Mouse (Mus musculus) cerebral cortex, adult 2 months (tissue): ENCODE results near the gene Matn3.

Experiments
- WGBS: fragments of 180-500 bp; shearing (Covaris S2); methylation state at CpG from one replicate; pipeline ENCODE4 v1.1.7; 2018; 5-methylcytosine and 5-hydroxymethylcytosine counted together

The Matn3 gene

DNA sequence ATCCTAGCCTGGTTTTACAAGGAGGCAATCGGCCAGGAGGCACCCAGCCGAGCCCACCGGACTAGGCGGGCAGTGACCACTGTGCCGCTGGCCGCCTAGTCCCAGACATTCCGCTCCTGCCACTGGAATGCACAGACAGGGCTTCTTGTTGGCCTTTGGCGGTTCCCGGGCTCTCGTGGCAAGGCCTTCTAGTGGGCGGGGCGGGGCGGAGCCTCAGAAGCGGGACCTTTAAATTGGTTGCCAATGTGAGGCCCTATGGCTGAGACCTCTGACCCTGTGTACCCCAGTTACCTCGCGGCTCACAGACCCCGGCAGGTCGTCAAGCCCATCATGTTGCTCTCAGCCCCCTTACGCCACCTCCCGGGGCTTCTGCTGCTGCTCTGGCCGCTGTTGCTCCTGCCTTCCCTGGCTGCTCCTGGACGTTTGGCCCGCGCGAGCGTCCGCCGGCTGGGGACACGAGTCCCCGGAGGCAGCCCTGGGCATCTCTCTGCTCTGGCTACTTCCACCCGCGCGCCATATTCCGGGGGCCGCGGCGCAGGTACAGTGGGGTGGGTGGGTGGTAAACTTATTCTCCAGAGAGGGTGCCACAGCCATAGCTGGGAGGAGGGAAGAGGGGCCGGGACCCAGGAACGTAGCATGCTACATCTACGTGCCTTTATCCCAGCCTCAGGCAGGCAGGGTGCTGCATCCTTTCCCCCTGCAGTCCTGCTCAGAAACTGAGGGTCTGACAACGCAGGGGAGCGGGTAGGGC is at the start of gene Matn3:
Matn3 (plus strand) TSS at position 216 of the 751 bp plus-strand sequence.
- 3% methylated on average over 42 of the region's 42 CpGs for WGBS

DNA sequence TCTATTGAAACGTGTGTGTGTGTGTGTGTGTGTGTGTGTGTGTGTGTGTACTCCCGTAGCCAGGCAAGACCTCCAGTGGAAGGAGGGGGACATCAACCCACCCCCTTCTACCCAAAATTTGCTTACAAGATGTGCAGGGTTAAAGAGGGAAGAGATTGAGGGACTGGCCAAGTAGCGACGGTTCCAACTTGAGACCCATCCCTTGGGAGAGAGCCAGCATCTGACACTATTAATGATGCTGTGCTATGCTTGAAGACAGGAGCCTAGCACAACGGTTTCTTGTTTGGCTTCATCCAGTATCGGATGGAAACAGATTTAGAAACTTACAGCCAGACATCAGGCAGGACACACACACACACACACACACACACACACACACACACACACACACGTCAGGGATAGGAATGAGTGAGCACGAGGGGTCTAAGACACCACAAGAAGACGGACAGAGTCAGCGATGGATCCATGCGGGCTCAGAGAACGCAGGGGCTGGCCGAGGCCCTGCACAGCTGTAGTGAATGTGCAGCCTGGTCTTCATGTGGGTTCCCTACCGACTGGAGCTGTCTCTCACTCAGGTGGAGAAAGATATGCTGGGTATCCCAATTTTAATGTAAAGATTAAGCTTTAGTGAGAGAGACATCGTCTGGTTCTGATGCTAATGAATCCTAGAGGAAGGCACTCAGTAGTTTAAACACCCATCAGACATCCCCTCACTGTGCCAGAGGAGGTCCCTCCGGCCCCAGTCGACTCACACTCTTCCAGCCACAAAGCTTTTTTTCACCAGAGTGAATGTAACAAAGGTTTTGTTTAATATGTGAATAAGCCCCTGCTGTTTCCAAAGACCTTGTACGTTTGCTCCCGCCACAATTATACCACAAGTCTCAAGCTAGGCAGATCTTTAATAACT is 48.6 kb upstream of the Matn3 start:
- 62% methylated on average over 19 of the region's 19 CpGs for WGBS

DNA sequence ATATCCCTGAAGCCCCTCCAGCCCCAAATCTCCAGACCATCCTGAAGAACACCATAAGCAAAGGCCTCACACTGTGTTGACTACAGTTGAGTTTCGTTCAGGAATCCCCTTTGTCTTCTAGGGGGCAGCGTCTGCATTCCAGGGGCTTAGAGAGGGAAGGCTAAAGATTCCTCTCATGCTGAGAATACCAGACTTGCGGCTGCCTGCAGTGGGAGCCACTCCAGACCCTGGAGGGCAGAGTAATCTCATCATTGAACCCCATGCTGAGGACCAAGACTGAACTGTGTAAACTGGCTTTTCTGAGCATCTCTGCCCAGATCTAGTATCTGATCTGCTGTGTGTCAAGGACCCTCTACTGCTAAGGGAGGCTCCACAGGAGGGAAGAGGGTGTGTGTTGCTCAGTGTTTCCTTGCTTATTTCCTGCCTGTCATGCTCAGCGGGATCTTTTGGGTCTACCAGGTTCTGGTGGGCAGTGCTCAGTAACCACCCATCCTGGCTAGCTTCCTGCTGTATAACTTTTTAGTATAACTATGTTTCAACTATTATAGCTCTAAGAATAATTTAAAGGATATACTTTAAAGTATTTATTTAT is 47.5 kb upstream of the Matn3 start:
- WGBS: 67% methylated on average over 4 of the region's 4 CpGs

DNA sequence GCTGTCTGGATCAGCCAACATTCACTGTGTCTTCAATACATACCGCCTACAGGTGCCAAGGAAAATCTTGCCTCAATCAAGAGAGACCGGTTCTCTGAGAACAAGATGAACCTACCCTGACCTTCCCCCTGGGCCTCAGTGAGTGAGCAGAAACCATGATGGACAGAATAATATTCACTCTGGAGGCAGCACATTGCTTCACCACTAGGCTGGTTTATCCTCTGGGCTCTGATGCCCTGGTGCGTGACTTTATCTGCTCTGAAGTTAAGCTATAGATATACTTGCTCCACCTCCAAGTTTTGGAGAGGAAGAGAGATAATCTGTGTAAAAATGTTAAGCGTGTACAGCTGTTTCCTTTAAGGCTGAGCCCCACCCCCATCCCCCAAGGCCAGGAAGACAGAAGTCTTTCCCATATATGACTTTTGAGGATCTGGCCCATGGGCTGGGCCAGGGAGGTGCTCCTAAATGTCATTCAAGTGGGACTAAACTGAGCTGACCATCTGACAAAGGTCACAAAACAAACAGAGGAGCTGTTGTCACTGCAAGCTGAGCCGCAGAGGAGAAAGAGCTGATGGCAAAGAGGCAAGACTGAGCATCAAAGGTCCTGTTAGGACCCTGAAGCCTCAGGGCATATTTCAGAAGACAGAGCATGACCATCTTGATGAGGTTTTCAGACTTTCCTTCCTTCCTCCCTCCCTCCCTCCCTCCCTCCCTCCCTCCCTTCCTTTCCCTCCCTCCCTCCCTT is 46.6 kb upstream of the Matn3 start:
- 68% methylated on average over 5 of the region's 5 CpGs for WGBS

DNA sequence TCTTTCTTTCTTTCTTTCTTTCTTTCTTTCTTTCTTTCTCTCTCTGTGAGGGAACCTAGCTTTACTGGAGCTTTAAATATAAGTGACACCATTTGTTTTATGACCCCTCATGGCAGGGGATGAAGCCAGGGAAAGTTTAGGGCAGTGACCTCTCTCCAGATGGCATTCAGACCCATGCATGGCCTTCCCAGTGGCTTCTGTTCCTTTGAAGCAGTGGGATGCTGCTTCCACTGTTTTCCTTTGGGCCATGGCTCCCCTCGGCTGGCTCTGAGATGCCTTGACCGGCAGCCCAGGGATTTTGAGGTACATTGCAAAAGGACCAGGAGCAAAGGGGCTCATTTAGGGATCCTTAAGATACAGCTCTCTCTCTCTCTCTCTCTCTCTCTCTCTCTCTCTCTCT is 45.8 kb upstream of the Matn3 start:
- WGBS: 53% methylated on average over 2 of the region's 2 CpGs

DNA sequence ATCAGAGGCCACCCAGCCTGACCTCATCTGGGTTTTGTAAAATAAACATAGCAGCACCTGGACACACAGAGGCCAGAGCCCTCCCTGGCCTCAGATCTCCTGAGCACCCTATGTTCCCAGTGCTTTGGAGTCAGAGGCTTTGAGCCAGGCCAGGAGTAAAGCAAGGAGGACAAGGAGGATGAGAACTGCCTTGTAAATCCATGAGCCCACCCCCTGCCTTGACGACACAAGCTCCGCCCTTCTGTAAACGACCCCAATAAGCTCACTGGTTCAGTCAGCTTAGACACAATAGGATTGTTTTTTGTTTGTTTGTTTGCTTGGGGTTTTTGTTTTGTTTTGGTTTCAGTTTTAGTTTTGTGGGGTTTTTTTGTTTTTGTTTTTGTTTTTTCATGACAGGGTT is 45.2 kb upstream of the Matn3 start:
- 43% methylated on average over 3 of the region's 3 CpGs for WGBS

DNA sequence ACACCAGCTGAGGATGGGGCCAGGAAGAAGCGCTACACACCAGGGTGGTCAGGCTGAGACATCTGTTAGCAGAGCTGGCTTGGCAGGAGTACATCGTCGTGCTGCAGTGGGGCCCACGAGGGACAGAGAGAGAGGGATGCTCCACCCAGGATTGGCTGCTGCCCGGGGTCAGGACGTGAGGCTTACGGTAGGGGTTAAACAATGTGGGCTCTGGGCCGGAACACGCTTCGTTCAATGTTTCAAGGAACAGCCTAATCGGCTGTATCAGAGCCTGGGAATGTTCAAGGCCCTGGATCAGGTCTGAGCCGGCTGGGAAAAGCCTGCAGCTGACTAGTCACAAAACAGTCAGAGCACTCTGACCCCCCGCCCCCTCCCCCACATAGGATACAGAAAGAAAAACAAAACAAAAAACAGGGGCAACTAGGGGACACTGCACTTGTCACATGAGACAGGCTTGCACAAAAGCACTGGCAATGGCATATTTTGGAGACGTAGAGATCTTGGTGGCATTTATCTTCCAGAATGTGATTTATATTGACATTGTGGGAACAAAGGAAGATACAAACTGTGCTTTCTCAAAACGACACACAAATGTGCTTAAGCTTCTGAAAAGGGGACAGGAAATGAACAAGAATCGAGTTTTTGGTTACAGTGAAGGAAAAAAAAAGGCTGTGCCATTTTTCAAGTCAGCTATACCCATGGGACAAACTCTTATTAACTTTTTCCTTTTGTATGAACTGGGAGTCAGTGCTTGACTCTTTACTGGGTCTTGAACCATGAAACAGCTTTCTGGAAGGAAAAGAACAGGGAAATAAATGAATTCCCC is 34.7 kb upstream of the Matn3 start:
- 39% methylated on average over 16 of the region's 16 CpGs for WGBS

DNA sequence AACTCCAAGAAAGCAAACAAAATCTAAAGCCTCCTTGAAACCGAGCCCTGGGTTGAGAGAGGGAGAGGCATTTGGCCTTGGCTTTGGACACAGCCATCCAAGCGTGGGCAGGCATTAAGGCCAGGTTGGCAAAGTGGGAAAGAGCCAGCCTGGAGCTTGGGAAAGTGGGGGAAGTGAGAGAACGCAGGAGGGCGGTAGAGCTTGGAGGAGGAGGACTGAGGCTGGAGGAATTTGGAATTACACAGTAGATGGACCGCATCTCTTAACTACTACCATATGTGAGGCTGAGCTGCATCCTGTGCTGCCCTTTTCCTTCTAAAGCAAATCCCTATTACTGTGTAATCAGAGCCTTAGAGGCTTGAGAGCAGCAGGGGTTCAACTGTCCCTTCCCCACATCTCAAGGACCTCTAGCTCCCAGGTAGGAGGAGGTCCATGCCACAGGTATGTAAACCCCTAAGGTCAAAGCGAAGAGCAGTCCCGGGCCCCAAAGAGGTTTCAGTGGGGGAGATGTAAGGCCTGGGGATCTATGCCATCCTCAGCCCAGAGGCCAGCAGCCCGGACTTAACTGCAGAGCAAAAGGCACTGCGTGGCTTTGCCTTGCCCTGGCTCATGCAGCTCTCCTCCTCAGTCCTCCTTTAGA is 33.9 kb upstream of the Matn3 start:
- 63% methylated on average over 9 of the region's 9 CpGs for WGBS

DNA sequence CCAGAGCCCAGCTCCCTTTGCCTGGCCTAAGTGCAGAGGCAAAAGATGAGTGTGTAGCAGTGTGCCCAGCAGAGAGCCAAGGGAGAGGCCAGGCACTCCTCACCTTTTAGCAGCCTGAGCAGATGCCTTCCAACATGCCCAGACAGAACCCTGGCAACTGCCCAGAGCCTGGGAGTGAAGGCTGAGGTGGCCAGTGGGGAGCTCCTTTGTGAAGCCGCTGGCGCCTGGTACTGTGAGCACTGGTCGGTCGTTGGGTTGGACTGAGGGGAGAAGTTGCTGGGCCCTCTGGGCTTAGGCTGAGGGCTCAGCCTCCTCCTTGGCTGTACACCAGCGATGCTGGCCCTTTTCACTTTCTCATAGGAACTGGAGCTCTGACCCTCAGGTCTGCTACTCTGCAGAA is 31.4 kb upstream of the Matn3 start:
- WGBS: 45% methylated on average over 5 of the region's 5 CpGs

DNA sequence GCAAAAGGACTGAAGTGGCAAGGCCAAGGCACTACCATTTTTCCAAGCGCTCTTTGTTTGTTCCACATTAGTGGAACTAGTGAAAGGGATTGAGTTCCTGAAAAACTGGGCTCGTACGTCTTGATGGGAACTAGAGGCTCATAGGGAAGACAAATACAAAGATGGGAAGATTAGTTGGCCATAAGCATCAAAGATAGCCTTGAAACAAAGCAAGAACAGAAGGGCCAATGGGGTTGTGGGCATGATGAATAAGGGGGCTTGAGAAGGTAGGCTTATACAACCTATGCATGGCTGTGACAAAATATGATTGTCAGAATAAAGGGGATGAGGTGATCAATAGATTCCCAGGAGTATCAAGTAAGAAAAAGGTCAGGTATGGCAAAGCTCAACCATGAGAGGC is 28.5 kb upstream of the Matn3 start:
- 94% methylated on average over 3 of the region's 3 CpGs for WGBS

DNA sequence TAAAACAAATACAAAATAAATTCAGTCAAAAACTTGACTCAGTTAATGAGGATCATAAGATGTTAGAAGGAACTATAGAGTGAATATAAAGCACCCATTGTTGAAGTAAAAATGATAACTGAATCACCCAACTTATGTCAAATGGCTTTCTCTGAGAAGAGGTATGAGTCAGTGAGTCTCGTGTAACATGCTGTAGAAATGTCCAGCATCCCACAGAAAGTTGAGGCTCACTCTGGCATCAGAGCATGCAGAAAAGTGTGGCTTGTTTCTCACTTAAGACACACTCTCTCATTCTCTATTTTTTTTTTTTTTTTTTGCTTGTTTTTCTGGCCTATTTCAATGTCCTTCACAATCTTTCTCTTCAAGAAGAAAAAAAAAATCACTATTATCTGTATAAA is 26.7 kb upstream of the Matn3 start:
- 8% methylated on average over 1 of the region's 1 CpGs for WGBS

DNA sequence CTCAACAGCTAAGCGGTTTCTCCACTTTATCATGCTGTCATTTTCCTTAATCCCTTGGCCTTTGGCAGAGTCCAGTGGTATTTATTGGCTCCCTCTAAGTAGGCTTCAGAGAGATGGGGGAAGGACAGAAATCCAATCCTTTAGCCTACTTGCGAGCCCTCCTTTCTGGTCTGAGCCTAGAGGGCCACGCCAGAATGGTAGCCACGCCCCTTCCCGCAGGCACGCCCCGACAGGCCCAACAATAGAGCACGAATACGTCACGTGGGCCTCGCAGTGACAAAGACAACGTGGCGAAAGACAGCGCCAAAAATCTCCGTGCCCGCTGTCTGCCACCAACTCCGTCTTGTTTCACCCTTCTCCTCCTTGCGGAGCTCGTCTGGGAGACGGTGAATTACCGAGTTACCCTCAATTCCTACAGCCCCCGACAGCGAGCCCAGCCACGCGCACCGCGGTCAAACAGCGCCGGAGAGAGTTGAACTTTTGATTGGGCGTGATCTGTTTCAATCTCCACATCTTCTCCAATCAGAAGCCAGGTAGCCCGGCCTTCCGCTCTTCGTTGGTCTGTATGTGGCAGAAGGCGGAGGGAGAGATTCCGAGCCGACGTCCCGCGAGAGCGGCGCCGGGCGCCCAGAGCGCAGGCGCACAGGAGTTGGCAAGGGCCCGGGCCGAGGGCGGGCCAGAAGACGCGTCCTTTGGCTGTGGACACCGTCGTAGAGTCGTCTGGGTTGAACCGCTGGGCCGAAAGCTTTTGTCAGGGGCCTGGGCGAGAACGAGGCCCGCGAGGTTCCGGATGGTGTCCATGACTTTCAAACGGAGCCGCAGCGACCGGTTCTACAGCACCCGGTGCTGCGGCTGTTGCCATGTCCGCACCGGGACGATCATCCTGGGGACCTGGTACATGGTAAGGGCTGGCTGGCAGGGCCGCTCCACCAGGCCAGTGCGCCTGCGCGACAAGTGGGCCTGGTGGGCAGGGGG is 26.0 kb upstream of the Matn3 start, which contains the start of gene Laptm4a:
Laptm4a (plus strand) TSS at position 271 of the 975 bp plus-strand sequence.
- WGBS: under 1% methylated on average over 73 of the region's 73 CpGs

DNA sequence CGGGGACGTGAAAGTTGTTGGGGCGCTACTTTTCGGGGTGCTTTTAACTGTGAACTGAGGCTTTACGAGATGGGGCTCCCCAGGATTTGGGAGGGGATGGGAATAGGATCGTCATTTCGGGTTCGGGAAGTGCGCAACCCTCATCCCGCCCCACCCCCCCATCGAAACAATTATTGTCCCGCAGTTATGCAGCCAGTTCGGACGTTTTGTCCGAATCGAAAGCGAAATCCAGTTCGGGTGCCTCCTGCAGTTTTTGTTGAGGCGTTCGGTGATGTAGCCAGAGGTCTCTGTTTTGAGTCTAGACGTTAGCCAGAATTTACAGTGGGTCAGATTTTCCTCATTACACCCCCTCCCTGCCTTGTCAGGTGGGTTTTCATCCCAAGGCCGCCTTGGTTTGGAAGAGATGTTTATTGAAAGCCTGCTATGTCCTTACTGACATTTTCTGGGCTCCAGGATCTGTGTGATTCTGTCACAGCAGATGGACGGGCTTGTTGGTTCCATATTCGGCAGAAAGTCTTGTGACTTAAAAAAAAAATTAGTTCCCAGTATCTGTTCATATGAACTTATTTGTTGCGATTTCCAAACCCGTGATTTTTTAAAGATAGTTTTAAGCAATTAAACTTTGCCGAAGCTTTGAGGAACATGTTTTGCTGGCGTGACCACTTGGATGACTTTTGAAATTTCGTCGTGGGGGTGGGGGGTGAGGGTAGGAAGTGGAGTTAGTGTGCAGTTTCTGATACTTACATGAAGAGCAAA is 25.2 kb upstream of the Matn3 start:
- WGBS: under 1% methylated on average over 30 of the region's 30 CpGs

DNA sequence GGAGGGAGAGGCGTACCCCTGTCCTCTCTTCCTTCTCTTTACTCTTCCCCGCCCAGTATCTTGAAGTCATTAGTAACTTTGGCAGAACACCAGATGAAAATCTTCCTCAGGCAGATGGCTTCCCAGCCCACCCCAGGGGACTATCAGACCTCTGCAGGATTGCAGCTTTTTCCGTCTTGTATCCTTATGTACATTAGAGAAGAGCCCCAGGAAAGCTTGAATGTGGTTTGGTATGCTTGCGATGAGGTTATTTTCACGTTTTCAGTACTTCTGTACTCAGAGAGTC is 24.7 kb upstream of the Matn3 start:
- 8% methylated on average over 5 of the region's 5 CpGs for WGBS

DNA sequence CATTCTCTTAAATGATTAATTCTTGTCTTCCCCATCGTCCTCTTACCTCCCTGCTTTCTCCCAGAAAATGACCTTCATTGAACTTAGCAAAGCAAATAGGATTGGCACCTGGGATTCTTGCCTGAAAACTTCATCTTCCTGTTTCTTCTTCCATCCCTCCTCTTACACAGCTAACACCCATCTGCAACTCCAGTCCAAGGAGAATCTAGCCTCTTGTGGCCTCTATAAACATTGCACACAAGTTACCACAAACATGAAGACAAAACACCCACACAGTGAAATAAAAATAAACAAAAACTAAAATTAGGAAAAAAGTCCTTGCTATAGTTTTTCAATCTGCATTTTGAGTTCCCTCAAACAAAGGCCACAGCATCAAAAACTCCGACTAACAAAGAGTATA is 24.1 kb upstream of the Matn3 start:
- 19% methylated on average over 2 of the region's 2 CpGs for WGBS

DNA sequence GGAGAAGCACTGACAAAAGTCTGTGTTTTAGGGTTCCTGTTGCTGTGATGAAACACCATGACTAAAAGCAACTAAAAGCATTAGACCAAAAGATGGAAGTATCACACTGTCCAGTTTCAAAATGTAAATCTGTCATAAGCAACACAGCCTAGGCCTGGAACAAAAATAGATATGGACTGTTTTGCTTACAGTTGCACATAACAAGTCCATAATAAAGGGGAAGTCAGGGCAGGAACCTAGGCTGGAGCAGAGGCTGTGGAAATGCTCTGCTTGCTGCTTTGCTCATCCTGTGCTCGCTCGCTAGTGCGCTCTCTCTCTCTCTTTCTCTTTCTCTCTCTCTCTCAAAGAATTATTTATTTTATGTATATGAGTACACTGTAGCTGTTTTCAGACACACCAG is 20.1 kb upstream of the Matn3 start:
- 71% methylated on average over 3 of the region's 3 CpGs for WGBS

DNA sequence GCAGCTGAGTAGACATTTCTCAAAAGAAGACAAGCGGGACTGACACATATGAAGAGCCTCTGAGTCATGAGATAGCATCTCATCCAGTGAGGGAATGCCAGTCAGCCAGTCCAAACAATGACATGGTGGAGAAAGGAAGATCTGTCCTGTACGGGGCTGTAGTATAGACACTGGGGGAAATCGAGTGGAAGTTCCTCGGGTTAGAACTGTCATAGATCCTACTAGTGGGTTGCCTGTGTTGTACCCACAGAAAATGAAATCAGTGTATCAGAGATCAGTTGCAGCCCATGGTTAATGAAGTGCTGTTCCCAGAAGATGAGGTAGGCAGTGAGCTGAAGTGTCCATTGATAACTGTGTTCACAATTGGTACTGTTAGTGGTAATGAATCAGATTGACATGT is 19.0 kb upstream of the Matn3 start:
- WGBS: 60% methylated on average over 4 of the region's 4 CpGs

DNA sequence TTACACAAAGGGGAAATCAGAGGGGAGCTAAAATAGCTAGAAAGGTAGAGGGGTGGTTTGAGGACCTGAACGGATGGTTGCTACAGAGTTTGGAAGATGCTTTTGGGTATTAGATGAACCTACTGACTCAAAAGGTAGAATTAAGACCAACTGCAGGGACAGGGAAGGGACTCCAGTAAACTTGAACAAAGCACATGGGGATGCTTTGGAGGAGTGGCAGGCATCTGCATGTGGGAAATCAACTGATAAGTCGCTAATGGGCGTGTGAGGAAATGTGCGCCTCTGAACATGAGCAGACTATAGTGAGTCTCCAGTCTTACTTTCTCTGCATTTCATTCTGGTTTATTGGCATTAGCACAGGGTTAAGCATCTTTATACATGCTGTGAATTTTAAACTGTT is 16.6 kb upstream of the Matn3 start:
- 84% methylated on average over 4 of the region's 4 CpGs for WGBS

DNA sequence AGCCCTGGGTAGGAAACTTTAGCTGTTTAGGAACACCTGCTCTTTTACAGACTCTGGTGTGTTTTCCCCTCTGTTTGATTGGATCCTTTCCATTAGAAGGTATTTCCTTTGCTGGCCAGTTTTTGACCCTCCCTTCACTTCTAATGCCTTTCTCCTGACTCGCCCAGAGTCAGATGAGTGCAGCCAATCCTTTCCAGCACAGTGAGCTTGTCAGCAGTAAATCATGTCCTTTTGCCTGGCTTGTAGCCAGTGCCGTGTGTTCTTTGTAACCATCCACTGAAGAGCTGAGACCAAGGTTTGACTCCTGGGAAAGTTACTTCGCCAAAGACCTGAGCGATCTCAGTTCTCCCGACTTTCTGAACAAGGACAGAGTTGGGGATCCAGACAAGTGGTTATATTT is 12.4 kb upstream of the Matn3 start:
- 79% methylated on average over 5 of the region's 5 CpGs for WGBS
